Mouse (Mus musculus) hematopoietic multipotent progenitor cell, adult 10-12 weeks (in vitro differentiated cells): ENCODE results near the gene Rac1. TPM values are rescaled to one million over a fixed set of nuclear protein-coding genes. Genes with fewer than 3 reads are reported as not detected.

Source experiments
- polyA plus RNA-seq: library from polyadenylated mRNA; stranded (reverse); fragments of >175 nt; gene quantifications from 2 replicates; pipeline ENCODE4 v1.2.3, GENCODE M21; 2012; ENCODE audit warnings: low replicate concordance

Gene Rac1
- 58.2 and 134 TPM in 2 replicates for polyA plus RNA-seq

GRCm38 (mm10) chr5:143527486-143528307 lies at the start of gene Rac1:
Gene Rac1 (minus strand): TSS chr5:143528036.

GRCm38 (mm10) chr5:143464100-143464756 lies 63.6 kb downstream of the Rac1 start, which contains the start of gene Daglb:
Gene Daglb (plus strand): TSS chr5:143464584.

Other genes starting within 250 kb of the Rac1 start
- gene Zfp853, start 234.4 kb downstream of the Rac1 start, polyA plus RNA-seq = 0.11 TPM in 1 of 2 replicates, not detected in the other
- 58.1 and 79.3 TPM in 2 replicates for gene E130309D02Rik, start 212.7 kb downstream of the Rac1 start, polyA plus RNA-seq
- 29.8 and 78.4 TPM in 2 replicates for gene Zdhhc4, start 198.8 kb downstream of the Rac1 start, polyA plus RNA-seq
- gene Grid2ip, start 170.7 kb downstream of the Rac1 start, polyA plus RNA-seq = not detected in 2 replicates
- gene Kdelr2, start 124.2 kb downstream of the Rac1 start, polyA plus RNA-seq = 30.7 and 37.1 TPM in 2 replicates
- gene Daglb, start 63.5 kb downstream of the Rac1 start, polyA plus RNA-seq = 5.8 and 9.1 TPM in 2 replicates
- gene Cyth3, start 94.4 kb upstream of the Rac1 start, polyA plus RNA-seq = 13.8 and 15.4 TPM in 2 replicates
- gene Usp42, start 204.2 kb upstream of the Rac1 start, polyA plus RNA-seq = 18.3 and 39.3 TPM in 2 replicates